8 mouse cellular contexts compared by ENCODE assay signal in the genomic region with DNA sequence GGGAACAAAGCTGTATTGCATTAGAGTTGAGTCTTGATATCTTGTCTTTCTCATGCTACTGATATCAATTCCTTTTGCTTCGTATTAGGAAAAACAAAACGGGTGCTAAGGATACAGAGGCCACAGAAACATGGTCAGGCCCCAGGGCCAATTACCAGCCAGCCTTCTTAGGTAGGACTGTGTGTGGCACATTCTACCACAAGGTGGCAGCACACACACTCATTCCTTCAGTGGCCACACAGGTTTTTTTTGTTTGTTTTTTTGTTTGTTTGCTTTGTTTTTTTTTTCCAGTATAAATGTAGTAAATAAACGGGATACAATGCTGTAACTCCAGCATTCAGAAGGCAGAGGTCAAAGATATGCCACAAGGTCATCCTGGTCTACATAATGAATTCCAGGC. TPM values are rescaled to one million over a fixed set of nuclear protein-coding genes. Genes with fewer than 3 reads are reported as not detected.
A peak's percentile ranks its signal among the peaks of the same experiment; 100 is the strongest.
DNase-seq lines count a peak whose midpoint lies in the region; ATAC-seq and TF ChIP-seq lines count a peak whose summit lies in the region.
"Had no signal": no experiment of that assay in that cellular context is flagged by ENCODE, and none has a peak within 500 bp of the region (broad histone marks: within the 10 kb centered on the region; RNA-seq: fewer than 3 reads in every experiment).

No protein-coding gene starts in this region.

- no peak overlapping the region for H3K9ac ChIP-seq in limb, embryonic 14.5 days (ENCODE audit: low read depth, low read length, severe bottlenecking)

- H3K27me3 ChIP-seq in limb, embryonic 14.5 days (ENCODE audit: control insufficient read depth, insufficient read depth, low read length): no peaks in the 10 kb centered on the region

- intact Hi-C loops in left cerebral cortex, adult 2 months (cut with DNase I): loop anchor here (1.0 to 5.0 kb wide), 4 partner anchors 142 to 376 kb away; no protein-coding TSS in a partner anchor

- no peaks in the 10 kb centered on the region for H3K9me3 ChIP-seq in limb, embryonic 14.5 days (ENCODE audit: control insufficient read depth, low read length)

- no peak overlapping the region for H3K4me2 ChIP-seq in limb, embryonic 14.5 days (replicated peaks; ENCODE audit: low read depth, low read length, severe bottlenecking)

- no peaks in the 10 kb centered on the region for H3K36me3 ChIP-seq in limb, embryonic 14.5 days (ENCODE audit: control insufficient read depth, insufficient read depth, low read length)

- peak in 1 of 2 experiments; percentile 62 for DNase-seq in left cerebral cortex, adult 2 months (ENCODE audit: extremely low spot score in 1 of 2, low spot score in 2 of 2)
- no peak for DNase-seq in left cerebral cortex, adult 11 months (ENCODE audit: low spot score)
- DNase-seq in MN1 (ENCODE audit: low spot score): peak; percentile 78
- DNase-seq in c-Kit-positive CD71-positive TER-119-positive erythroid progenitor cells, embryonic 14.5 days (ENCODE audit: low spot score): peak; percentile 87
- peak; percentile 84 for DNase-seq in forelimb bud, embryonic 11.5 days (ENCODE audit: low read depth, low spot score)
- DNase-seq in limb, embryonic 14.5 days (ENCODE audit: low spot score): peak; percentile 78

- H3K4me3 ChIP-seq in left cerebral cortex, adult 2 months: no peak overlapping the region
- H3K4me3 ChIP-seq in limb, embryonic 14.5 days (replicated peaks; ENCODE audit: low read length): no peak overlapping the region
- H3K4me3 ChIP-seq: myocyte had no signal

- H3K27ac ChIP-seq in left cerebral cortex, adult 2 months: no peak overlapping the region
- H3K27ac ChIP-seq in limb, embryonic 14.5 days (replicated peaks; ENCODE audit: low read depth, low read length): no peak overlapping the region

- ATAC-seq in limb, embryonic 14.5 days (ENCODE audit: low FRiP score, low read depth): 0 out of 2 replicates have a peak, but pooled peaks have one; percentile 60
- ATAC-seq in neutrophil, adult 5-6 weeks (ENCODE audit: extremely low read depth, insufficient number of reproducible peaks, low FRiP score, poor library complexity, severe bottlenecking): peak; percentile 51; the same call in 1 of the 2 replicates

- WGBS in limb, embryonic 14.5 days: 10% methylated on average over 3 of the region's 3 CpGs

- H3K4me1 ChIP-seq in limb, embryonic 14.5 days (ENCODE audit: control insufficient read depth, insufficient read depth, low read length): peaks cover 2% of the 10 kb centered on the region; the same call in 1 of the 2 replicates

- TF ChIP-seq CTCF in left cerebral cortex, adult 2 months (IDR thresholded peaks at IDR 0.05): peak; percentile 96

- TF ChIP-seq POLR2A in limb, embryonic 14.5 days (IDR thresholded peaks at IDR 0.05; ENCODE audit: borderline replicate concordance, extremely low read depth, insufficient read depth, insufficient read length): no peak

RNA-seq across cellular contexts. Expression of a gene that starts 7.2 kb away (rescaled TPM):
- 10 to 100 TPM; 22.3 to 23.6 TPM for total RNA-seq in left cerebral cortex, adult 2 months (2021)
- polyA plus RNA-seq in limb, embryonic 14.5 days (2012; rRNA removed): 2.2 and 2.5 TPM in 2 replicates
- 3.4 and 4.2 TPM in 2 replicates for polyA plus RNA-seq in limb, embryonic 14.5 days (2014; fragmentation: Nextera tagmentation; extraction: Ambion mirVana)
- 0.12 and 0.47 TPM in 2 replicates for total RNA-seq in neutrophil, adult 5-6 weeks (2017)

RNA-seq across cellular contexts. Expression of a gene that starts 43.0 kb away (rescaled TPM):
- total RNA-seq in left cerebral cortex, adult 2 months (2021): 100 to 1,000 TPM; 414 to 463 TPM
- polyA plus RNA-seq in limb, embryonic 14.5 days (2012; rRNA removed): 15.1 and 16.2 TPM in 2 replicates
- polyA plus RNA-seq in limb, embryonic 14.5 days (2014; fragmentation: Nextera tagmentation; extraction: Ambion mirVana): 21.6 and 23.3 TPM in 2 replicates
- 14.2 and 15.8 TPM in 2 replicates for total RNA-seq in neutrophil, adult 5-6 weeks (2017)

RNA-seq across cellular contexts. Expression of a gene that starts 48.9 kb away (rescaled TPM):
- 10 to 100 TPM; 82.2 to 84.6 TPM for total RNA-seq in left cerebral cortex, adult 2 months (2021)
- polyA plus RNA-seq in limb, embryonic 14.5 days (2012; rRNA removed): 98.5 and 107 TPM in 2 replicates
- 193 and 199 TPM in 2 replicates for polyA plus RNA-seq in limb, embryonic 14.5 days (2014; fragmentation: Nextera tagmentation; extraction: Ambion mirVana)
- total RNA-seq in neutrophil, adult 5-6 weeks (2017): 42.5 and 54.9 TPM in 2 replicates

Comparison
In these comparisons a context has a peak if more than half of its experiments do, and no peak if none do; other contexts are left out.
1. RNA of a gene that starts 7.2 kb away (total RNA-seq): 22.3 to 23.6 TPM in left cerebral cortex, adult 2 months; 0.12 to 0.47 TPM in neutrophil, adult 5-6 weeks; every median in the first group is over 10 times any median in the second.
2. RNA of a gene that starts 43.0 kb away (total RNA-seq): 414 to 463 TPM in left cerebral cortex, adult 2 months; 14.2 to 15.8 TPM in neutrophil, adult 5-6 weeks; every median in the first group is over 10 times any median in the second.